Mouse (Mus musculus): Measurements from ENCODE around the gene Egfem1.

Egfem1 gene

DNA sequence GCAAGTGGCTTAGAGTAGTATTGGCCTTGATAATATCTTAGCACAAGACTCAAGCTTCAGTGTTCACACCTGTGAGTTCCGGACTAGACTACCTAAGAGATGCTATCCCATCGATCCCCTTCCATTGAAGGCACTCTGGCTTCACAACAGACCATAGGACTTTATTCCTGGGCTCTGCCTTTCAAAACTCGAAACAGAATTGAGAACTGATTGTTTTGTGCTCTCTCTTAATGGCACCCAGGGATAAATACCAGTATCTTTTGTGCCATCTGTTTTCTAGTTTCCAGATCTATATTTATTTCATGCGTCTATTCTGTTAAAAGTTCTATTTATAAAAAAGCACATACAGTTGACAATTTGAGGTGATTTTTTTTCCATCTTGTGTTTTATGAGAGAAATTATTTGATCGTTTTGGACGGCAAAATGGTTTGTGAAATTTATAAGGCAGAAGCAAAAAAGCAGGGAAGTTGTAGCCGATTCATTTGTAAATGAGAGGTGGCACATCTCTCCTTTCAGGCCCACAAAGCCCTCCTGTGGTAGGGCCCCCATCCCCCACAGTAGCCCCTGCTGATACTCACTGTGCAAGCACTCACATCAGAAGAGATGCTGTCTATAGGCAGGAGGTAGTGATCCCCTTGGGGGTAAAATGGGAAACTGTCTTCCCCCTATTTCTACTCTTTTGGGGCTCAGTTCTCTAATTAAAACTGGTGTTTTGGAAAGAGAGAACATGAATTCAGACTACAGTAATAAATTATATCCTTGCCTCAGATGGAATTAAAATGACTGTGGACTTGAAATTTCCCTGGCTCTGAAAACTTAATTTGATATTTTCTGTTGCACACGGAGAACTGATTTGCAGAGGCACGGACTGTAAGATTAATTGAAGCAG, 53.6 kb downstream of the Egfem1 start:
- DNase-seq (ENCODE audit: low spot score) = no peak

DNA sequence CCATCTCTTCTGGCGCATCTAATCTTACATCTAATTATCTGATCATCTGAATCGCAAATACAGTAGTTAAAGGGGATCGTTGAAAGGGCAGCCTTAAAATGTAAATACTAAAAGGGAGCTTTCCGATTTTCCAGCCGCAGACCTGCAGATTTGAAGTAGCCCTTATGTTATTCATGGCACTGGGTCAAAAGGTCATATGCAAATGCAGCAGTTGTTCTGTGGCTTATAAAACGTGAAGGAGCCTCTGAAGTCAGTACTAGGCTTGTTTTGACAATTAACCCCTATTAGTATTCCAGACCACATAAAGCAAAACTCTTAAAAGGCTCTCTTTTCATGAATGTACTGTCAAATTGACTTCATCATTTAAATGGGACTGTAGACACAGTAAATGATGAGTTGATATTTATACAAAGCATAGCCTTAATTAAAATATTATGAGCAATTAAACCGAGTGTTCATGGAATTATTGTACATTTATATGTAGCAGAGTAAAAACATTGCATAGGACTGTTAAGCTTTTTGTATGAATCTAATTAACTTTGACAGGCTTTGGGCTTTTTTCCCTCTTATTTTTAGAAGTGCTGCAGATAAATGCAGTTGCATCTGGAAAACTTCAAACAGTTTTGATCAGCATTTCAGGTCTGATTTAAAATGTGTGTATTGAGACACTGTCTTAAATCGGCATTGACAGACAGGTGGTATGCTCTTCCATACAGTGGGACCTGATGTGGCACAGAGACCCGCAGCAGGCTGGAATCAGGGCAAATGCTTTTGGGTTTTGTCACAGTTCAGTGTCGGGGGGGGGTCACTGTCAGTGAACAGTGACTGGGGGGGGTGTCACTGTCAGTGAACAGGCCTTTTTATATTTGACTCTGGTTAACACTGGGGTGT, 54.5 kb downstream of the Egfem1 start:
- DNase-seq (ENCODE audit: low spot score) = no peak

DNA sequence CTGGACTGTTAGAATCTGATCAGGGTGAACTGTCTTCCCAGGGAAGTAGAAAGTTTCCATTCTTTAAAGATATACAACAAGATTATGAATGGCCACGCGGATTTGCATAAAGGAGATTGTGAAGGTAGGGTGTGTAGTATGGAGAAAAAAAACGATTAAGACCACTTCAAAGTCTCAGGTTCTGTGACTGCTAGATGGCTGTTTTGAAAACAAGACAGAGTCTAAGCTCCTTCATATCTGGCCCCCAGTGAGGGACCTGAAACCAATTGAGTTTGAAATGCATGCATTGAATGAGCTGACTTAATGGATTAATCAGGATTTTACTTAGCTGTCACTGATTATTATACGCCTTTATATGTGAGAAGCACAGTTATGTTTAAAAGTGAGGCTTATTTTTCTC, 86.6 kb downstream of the Egfem1 start:
- no peak for DNase-seq (ENCODE audit: low spot score)

DNA sequence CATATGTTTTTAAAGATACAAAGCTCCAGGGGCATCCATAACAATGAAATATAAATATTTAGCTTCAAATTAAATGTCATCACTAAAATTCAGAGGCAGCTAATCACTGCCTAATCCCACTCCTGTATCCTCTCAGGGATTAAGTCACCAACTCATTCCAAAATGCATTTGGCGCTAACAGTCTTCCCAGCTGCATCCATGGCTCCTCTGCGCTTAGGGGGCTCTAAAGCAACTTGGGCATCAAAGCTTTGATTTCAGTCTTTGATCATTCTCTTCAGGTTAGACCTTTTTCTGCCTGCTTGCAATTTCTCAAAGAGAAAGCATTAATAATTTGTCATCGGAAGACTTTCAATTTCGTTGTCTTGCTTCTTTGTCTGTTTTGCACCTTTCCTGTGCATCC, 87.2 kb downstream of the Egfem1 start:
- no peak for DNase-seq (ENCODE audit: low spot score)

DNA sequence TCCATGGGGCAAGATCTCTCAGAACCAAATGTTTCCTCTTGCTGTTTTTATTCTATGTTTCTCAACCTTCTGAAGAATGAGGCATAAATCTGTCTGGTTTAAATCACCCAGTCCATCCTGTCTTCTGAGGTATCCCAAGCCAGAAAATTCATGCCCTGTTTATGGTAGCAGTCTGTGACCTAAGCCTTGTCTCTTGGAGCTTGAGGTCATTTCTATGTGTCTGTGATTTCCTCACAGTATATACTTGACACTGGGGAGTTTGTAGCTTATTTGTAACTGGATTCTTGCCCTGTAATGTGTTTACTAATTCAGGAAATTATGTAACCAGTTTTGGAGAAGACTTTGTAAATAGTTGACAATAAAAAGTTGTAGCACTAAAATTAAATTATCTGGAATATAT, 95.2 kb downstream of the Egfem1 start:
- DNase-seq (ENCODE audit: low spot score) = no peak

DNA sequence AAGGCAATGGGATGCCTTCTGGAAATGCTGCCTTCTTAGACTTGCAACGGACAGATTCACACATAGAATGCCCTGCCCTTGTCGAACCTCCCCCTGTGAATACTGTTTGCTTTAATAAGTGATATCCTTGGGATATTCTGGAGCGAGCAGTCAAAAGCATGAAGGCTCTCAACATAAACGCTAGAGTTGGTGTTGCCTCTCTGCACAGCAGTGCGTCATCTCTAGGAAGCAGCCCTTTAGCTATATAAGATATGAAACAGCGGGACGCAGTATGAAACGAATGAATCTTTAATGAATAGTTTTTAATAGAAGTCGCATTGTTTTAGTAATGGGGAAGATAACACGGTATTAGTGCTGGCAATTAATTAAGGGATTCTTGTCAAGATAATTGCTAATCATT, 101.2 kb downstream of the Egfem1 start:
- no peak for DNase-seq (ENCODE audit: low spot score)

DNA sequence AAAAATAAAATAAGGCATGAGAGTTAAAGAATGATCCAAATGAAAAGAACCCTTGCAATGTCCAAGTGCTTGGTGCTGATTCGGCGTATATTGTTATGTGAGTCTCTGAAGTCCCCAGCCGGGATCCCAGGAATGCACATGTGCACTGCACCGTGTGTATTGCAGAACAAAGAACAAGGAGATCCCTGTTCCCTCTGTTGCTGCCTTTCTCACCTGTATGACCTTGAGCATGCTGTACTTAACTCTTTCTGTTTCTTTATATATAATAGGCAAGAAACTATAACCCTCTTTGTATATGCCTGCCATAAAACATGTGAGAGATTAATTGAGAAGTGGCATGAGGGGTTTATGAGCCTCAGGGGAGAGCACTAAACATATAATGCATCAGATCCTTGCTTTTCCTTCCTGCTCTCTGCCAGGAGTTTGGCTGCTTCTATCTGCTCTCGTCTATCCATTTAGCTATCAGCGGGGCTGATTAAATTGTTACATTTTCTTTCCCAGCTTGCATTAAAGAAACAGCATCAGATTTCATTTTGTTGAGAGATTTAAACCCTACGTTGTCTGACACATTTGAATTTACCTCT, 101.9 kb downstream of the Egfem1 start:
- DNase-seq (ENCODE audit: low spot score) = no peak

DNA sequence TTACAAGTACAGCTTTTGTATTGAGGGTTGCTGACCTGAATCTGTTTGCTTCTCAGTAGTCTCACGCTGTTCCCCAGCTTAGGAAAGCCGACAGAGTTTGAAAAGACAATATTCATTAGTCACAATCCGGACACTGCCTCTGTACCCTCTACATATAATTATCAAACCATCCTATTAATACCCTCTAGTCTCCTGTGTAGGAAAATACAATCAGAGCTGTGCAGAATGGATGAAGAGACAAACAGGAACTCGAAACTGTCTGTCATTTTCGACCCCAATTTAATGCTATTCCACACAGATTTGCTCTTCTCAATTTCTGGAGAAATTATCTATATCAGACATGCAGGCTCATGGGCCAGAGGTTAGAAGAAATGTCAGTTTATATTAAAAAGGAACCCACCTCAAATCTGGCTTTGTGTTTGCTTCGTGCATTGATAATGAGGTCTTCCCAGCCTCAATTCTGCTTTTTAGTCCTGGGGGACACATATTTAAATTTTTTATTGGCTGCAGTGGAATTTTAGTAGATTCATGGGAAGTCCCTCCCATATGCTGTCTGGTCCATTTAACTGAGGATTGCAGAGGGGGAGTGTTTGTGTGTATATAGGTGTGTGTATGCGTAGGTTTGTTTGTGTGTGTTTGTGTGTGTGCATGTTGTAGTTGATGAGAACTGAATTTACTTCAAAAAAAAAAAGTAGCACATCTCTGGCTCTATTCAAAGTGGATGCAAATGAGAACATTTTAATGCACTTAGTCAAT, 102.8 kb downstream of the Egfem1 start:
- no peak for DNase-seq (ENCODE audit: low spot score)

DNA sequence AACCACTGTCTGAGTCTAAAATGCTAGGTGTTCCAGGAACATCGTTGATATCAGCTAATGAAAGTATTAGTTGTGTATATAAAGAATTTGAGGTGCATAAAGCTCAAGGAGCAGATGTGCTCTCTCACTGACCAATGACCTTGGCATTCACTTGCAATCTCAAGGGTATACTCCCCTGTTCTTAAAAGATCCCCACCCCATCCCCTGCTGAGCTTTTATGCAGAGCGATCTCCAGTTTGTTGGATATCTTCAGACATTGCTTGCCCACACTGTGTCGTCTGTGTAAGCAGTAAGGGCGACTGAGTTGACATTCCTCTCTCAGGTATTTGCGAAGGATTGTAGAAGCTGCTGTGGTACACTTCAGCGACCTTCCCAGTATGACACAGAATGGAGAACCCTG, 108.4 kb downstream of the Egfem1 start:
- no peak for DNase-seq (ENCODE audit: low spot score)

DNA sequence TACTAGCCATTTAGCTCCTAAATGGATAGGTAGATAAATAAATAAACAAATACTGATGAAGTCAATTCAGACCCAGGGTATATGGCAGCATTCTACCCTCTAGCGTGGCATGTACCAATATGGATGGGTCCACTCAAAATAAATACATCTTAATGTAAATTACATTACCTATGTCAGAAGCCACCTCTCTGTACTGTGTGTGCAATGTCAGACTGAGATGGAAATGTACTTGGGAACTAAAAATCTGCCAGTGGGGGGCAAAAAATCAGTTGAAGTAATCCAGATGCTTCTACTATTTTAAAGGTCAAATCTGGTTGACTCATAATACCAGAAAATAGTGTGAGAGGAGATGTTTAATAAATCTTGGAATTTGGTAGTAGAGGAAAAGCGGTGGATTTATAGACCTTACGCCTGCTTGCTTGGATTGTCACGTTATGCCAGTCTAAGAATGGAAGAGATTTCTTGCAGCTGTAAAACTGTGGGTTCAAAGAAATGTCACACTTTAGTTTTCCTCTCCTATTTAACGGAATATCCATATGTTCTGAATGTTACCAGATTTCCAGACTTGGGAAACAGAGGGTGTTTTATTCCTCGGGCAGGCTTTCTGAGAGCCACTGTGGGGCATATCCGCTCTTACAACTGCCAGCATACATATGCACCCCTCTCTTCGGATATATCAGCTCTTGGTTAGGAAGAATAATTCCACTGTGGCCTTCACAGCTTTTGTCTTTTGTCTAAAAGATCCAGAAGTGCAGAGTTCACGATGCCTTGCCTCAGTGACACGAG, 116.1 kb downstream of the Egfem1 start:
- no peak for DNase-seq (ENCODE audit: low spot score)

DNA sequence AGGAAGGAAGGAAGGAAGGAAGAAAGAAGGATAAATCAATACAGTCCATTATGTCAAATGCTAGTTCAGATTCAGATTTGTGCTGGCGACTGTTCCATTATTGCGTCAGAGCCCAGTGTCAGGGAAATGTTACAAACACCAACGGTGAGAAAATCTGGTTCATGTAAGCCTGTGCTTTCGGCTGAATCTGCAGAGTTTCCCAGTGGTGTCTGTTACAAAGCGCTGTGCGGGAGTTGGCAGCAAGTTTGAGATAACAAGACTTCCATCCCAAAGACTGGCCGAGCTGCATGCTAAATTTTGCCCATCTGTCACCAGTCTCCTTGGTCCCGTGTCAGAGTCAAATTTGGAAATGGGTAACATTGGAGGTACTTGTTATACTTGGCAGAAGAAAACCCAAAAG, 118.8 kb downstream of the Egfem1 start:
- peak; percentile 2 for DNase-seq (ENCODE audit: low spot score)

DNA sequence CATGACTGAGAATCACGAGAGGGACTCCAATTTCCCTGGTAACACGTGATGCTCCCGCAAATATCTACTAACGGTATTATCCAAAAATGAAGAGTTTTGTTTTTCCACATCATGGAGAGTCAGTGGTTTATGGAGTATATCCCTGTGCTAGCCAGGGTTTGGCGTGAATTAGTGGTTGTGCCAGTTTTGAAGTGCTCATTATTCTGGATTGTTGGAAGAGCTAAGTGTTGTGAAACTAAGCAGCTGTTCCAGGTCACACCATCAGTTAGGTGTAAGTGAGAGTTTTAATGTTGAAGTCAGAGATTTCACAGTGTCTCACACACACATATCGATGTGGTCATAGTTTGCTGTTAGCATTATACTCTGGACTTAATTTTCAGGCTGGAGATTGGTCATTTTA, 120.7 kb downstream of the Egfem1 start:
- DNase-seq (ENCODE audit: low spot score) = no peak

DNA sequence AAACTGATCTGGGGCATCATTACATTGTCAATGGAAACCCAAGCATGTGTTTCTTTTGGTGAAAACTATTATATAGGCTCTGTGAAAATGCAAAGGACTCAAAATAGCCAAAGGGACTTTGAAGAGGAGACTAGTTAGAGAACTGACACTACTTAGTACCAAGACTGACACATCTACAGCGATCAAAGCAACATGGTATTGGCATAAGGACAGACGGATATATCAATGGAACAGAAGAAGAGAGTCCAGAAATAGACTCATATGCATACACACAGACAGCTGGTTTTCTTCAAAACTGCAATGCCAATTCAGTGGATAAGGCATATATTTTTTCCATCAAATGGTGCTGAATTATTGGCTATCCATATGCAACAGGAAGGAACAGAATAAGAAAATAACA, 140.6 kb downstream of the Egfem1 start:
- no peak for DNase-seq (ENCODE audit: low spot score)

DNA sequence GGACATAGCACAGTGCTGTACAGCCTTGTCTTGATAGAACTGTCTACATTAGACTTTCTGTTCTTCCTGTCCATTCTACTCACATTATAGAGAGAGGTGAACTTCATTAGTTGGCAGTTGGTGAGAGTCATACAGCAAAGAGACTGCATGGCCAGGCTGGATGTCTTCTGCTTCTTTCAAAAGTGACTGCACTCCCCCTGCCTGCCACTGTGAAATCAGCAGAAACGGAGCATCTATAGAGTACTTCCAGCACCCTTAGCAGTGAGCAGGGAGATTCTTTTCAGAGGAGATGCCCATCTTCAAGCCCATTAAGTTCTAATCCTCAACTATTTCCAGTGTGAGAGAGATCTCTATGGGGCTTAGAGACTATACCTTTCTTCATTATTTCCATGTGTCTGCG, 147.9 kb downstream of the Egfem1 start:
- no peak for DNase-seq (ENCODE audit: low spot score)

DNA sequence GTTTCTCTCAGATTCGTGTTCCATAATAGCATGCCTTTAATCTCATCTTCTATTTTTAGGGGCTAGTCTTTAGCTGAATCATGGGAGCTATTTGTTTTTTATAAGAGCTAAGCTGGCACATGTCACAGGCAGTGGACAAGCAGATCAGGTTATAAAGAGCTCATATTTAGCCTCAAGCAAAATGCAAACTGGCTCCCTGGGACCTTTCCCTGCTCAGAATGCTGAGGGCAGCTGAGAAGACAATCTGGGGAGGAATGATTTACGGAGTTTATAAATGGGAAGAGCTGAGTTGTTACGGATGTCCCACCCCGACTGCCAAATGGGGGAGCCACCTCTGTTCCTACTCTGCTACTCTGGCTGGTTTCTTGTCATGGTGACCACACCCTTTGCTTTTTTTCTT, 153.7 kb downstream of the Egfem1 start:
- DNase-seq (ENCODE audit: low spot score) = no peak

DNA sequence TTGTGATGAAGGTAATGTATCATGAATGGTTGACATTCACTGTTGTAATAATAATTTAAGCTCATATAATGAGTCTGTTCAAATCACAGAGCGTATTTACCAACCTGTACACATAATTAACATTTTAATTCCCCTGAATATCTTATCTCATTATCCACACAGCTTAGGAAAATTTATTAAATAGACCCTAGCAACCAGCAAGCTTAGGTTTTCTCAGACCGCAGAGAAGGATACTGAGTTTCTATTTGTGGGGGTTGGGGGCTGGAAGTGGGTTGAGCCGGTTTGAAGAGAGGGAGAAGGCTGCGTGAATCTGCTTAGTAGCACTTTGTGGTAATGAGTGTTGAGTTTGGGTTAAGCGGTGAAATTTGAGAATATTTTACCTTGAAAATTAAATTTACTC, 154.7 kb downstream of the Egfem1 start:
- no peak for DNase-seq (ENCODE audit: low spot score)

DNA sequence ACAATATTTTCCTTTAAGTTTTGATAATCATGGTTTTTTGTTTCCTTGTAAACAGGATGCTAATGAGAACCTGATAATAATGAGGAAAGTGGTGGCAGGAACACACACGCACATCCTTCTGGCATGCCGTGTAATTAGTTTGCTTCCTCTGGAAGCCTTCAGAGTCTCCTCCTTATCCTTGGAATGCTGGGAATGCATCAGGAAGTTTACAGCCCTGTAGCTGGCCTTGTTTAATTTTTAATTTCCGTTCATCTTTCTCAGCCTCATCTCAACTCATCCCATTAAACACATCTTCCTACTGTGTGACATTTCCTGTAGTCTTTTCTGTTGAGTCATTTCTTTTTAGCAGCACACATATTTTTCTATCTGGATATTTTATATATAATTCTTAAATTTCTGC, 161.8 kb downstream of the Egfem1 start:
- no peak for DNase-seq (ENCODE audit: low spot score)

DNA sequence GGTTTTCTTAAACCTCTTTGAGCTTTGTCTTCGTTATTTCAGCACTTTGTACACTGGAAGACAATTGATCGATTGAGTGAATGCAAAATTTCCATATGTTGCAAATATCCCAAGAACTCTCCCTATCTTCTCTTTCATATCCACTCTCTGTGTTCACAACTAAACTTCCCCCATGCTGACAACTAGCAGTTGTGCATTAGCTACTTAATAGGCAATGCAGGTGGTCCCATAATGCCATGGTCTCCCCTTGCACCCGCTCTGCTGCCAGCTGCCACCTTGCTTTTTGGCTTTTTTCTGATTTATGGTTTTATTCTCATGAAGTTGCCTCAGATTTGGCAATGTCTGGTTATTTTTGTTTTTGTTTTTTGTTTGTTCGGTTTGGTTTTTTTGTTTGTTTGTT, 209.8 kb downstream of the Egfem1 start:
- DNase-seq (ENCODE audit: low spot score) = no peak

DNA sequence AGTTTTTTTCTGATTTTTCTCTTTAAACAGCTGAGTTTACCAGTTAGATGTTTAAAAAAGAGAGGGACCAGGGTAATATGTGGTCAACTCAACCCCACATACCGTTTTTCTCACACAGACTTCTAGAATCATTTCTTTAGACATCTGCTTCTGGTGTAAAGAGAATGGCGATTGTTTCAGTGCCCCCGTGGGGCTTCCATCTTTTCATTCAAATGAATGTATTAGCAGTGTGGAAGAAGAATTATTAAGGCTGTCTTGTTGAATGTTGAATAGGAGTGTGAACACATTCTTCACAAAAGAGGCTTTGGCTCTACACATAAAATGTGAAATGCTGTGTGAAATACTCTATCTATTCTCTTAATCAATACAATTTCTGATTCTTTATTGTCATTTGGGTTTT, 210.4 kb downstream of the Egfem1 start:
- DNase-seq (ENCODE audit: low spot score) = no peak

DNA sequence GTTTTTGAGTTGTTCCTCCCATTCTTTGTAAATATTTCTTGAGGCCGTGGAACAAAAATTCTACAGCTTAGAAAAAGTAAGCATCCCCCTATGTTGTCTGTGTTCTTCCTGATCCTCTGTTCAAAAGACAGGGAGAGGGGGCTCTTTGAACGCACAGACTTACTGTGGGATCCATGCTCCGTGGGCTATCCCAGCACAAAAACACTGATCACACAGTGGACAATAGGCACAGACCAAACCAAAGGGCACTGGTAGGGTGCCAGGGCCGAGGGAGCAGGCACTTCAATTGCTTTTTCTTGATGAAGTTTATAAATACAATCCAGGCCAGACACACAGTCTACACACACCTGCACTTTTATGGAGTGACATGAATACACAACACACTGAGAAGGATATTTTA, 211.4 kb downstream of the Egfem1 start:
- no peak for DNase-seq (ENCODE audit: low spot score)

DNA sequence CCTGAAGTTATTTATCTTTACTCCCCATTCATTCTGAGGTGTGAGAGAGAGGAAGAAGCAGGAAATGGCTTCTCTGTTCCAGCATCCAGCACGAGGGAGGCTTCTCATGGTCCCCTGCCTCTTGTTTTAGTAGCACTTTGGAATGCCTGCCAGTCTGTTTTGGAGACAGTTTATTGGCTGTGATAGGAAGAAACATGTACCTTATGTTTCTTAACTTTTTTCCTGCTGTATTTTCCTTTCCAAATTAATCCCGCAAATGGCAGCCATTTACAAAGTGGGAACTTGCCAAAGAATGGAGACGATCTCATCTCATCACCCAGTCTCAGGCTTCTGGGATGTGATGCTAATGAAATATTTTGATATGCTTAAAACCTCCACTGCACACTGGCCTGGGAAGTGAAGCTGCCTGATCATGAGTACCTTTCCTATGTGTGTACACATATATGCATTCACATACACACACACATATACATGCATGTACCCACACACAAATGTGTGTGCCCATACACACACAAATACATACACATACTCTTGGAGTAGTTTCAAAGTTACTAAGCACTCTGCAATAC, 260.5 kb downstream of the Egfem1 start:
- DNase-seq (ENCODE audit: low spot score) = no peak
